Mouse (Mus musculus) kidney, adult 2 months (tissue): Measurements from ENCODE around the gene Snap25. TPM values are rescaled to one million over a fixed set of nuclear protein-coding genes. Genes with fewer than 3 reads are reported as not detected.

ENCODE experiments used
- DNase-seq: peaks from one replicate; pipeline ENCODE4 v3.0.0; 2021
- H3K27ac ChIP-seq: fragments of 200-500 bp; 2 replicates; pipeline ENCODE4 v1.5.1; 2012; ENCODE audit warnings: low read depth, low read length, control low read depth, inconsistent platforms; ENCODE audit not compliant: insufficient read depth
- H3K27me3 ChIP-seq: fragments of 200-500 bp; replicated peaks from 2 replicates; pipeline ENCODE4 v1.6.1; 2012; ENCODE audit warnings: mild to moderate bottlenecking, moderate library complexity, low read length, inconsistent platforms; ENCODE audit not compliant: control insufficient read depth, insufficient read depth
- H3K36me3 ChIP-seq: fragments of 200-500 bp; 2 replicates; pipeline ENCODE4 v1.6.1; 2012; ENCODE audit warnings: mild to moderate bottlenecking, moderate library complexity, low read length, inconsistent platforms; ENCODE audit not compliant: control insufficient read depth, insufficient read depth
- H3K4me1 ChIP-seq: fragments of 200-500 bp; 2 replicates; pipeline ENCODE4 v1.6.1; 2011; ENCODE audit warnings: low read length; ENCODE audit not compliant: control insufficient read depth, insufficient read depth
- H3K4me3 ChIP-seq: fragments of 200-500 bp; 2 replicates; pipeline ENCODE4 v1.5.1; 2011; ENCODE audit warnings: mild to moderate bottlenecking, low read depth, low read length, control low read depth; ENCODE audit not compliant: insufficient read depth
- CTCF ChIP-seq: fragments of 200-500 bp; conservative IDR thresholded peaks from 2 replicates; pipeline ENCODE4 v1.5.1; 2011; ENCODE audit warnings: low read depth, mild to moderate bottlenecking, control low read depth, low read length, moderate library complexity, mixed read lengths; ENCODE audit not compliant: insufficient read depth, insufficient read length
- POLR2A ChIP-seq: fragments of 200-500 bp; IDR thresholded peaks from one replicate; pipeline ENCODE4 v1.6.1; 2011; ENCODE audit warnings: low read depth, low read length, control low read depth
- WGBS: fragments of 180-500 bp; shearing (Covaris S2); methylation state at CpG from one replicate; pipeline ENCODE4 v1.1.7; 2018; 5-methylcytosine and 5-hydroxymethylcytosine counted together
- polyA plus RNA-seq: library from polyadenylated mRNA; depleted of rRNA; stranded (reverse); fragments of >200 nt; gene quantifications from 2 replicates; pipeline ENCODE4 v1.2.3, GENCODE M21; 2012

Snap25 gene
- polyA plus RNA-seq, 1 experiment: 1.9 TPM

- TF ChIP-seq POLR2A (no peak), CTCF (no peak)
- no peaks in the 10 kb centered on the region for H3K27me3 ChIP-seq
- H3K4me1 ChIP-seq: no peaks in the 10 kb centered on the region
- H3K4me3 ChIP-seq: no peak overlapping the region
- no peak overlapping the region for H3K27ac ChIP-seq
- H3K36me3 ChIP-seq: no peaks in the 10 kb centered on the region
- 56% methylated on average over 4 of the region's 4 CpGs for WGBS
- DNase-seq: no peak
These were observed 23.8 kb upstream of the Snap25 start for GRCm38 (mm10) chr2:136689476-136689875.

GRCm38 (mm10) chr2:136691681-136692080, 21.6 kb upstream of the Snap25 start:
- TF ChIP-seq CTCF (no peak), POLR2A (no peak)
- Histone ChIP-seq H3K4me3 (no peak overlapping the region), H3K4me1 (no peaks in the 10 kb centered on the region), H3K27me3 (no peaks in the 10 kb centered on the region), H3K27ac (no peak overlapping the region), H3K36me3 (no peaks in the 10 kb centered on the region)
- 73% methylated on average over 1 of the region's 1 CpGs for WGBS
- DNase-seq: no peak

- DNase-seq: no peak
These were observed 13.6 kb upstream of the Snap25 start for GRCm38 (mm10) chr2:136699429-136700227.

GRCm38 (mm10) chr2:136703376-136703775, 9.9 kb upstream of the Snap25 start:
- no peak for TF ChIP-seq POLR2A
- Histone ChIP-seq H3K4me1 (no peaks in the 10 kb centered on the region), H3K36me3 (no peaks in the 10 kb centered on the region), H3K4me3 (no peak overlapping the region), H3K27me3 (no peaks in the 10 kb centered on the region), H3K27ac (no peak overlapping the region)
- no peak for DNase-seq
- WGBS: 78% methylated on average over 2 of the region's 2 CpGs

More at GRCm38 (mm10) chr2:136699429-136700227, 13.6 kb upstream of the Snap25 start:
- no peak overlapping the region for H3K4me3 ChIP-seq
- H3K4me1 ChIP-seq: no peaks in the 10 kb centered on the region
- WGBS: 75% methylated on average over 3 of the region's 3 CpGs
- H3K27me3 ChIP-seq: no peaks in the 10 kb centered on the region
- no peaks in the 10 kb centered on the region for H3K36me3 ChIP-seq
- no peak overlapping the region for H3K27ac ChIP-seq
- TF ChIP-seq POLR2A: no peak
- TF ChIP-seq CTCF: no peak

GRCm38 (mm10) chr2:136711155-136711554, 2.1 kb upstream of the Snap25 start:
- Histone ChIP-seq H3K36me3 (no peaks in the 10 kb centered on the region), H3K27me3 (no peaks in the 10 kb centered on the region; the same call in 1 of the 2 replicates), H3K4me3 (no peak overlapping the region), H3K4me1 (no peaks in the 10 kb centered on the region), H3K27ac (no peak overlapping the region)
- DNase-seq: no peak
- TF ChIP-seq POLR2A (no peak), CTCF (no peak)
- WGBS: 50% methylated on average over 3 of the region's 3 CpGs

- no peak for DNase-seq
- no peaks in the 10 kb centered on the region; the same call in 1 of the 2 replicates for H3K27me3 ChIP-seq
- no peaks in the 10 kb centered on the region for H3K4me1 ChIP-seq
- TF ChIP-seq POLR2A: no peak
- no peak for TF ChIP-seq CTCF
- H3K36me3 ChIP-seq: no peaks in the 10 kb centered on the region
- H3K4me3 ChIP-seq: no peak overlapping the region
- 5% methylated on average over 28 of the region's 28 CpGs for WGBS
- H3K27ac ChIP-seq: no peak overlapping the region
These were observed 1.4 kb upstream of the Snap25 start for GRCm38 (mm10) chr2:136711746-136712440.

GRCm38 (mm10) chr2:136712441-136713015, 725 bp upstream of the Snap25 start:
- no peaks in the 10 kb centered on the region for H3K4me1 ChIP-seq
- WGBS: 3% methylated on average over 13 of the region's 13 CpGs
- H3K4me3 ChIP-seq: no peak overlapping the region
- no peaks in the 10 kb centered on the region for H3K36me3 ChIP-seq
- no peak overlapping the region for H3K27ac ChIP-seq
- no peak for DNase-seq
- no peak for TF ChIP-seq POLR2A
- TF ChIP-seq CTCF: no peak
- no peaks in the 10 kb centered on the region; the same call in 1 of the 2 replicates for H3K27me3 ChIP-seq
